Mouse (Mus musculus) liver, adult 2 months (tissue): ENCODE data around the gene B4galt2.

Source experiments
- CTCF ChIP-seq: fragments of 200-500 bp; IDR thresholded peaks from 2 replicates; pipeline ENCODE4 v1.5.1; 2011; ENCODE audit warnings: low read depth, low read length, control low read depth
- POLR2A ChIP-seq: fragments of 200-500 bp; IDR thresholded peaks from 2 replicates; pipeline ENCODE4 v1.6.1; 2011; ENCODE audit warnings: low read length, control low read depth; ENCODE audit not compliant: insufficient read depth; ENCODE audit errors: extremely low read depth

DNA sequence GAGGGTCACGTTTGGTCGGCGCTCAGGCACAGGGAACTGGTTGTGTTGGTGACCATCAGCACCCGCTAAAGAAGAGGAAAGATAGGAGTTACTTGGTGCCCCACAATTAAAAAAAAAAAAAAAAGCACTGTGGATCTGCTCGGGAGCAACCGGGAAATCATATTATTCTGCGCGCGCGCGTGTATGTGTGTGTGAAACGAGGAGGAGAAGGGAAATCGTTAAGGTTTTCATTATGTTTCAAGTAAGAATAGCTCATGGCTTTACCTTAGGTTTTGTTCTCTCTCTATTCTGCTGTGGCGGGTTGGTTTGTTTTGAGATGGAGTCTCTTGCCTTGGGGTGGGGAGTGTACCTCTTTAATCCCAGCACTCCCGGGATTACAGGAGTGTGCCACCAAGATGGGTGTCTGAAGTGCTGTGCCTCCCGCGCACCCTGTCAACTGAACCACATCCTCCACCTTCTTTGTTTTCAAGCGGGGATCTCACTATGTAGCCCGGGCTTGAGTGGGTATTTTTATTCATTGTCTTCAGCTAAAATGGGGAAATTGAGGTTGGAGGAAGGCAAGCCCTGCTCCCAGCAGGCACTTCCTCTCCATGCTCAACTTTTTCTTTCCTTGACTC, 32.3 kb upstream of the B4galt2 start:
- TF ChIP-seq POLR2A (no peak), CTCF (no peak)
